26 mouse cellular contexts compared by ENCODE assay signal in the genomic region with DNA sequence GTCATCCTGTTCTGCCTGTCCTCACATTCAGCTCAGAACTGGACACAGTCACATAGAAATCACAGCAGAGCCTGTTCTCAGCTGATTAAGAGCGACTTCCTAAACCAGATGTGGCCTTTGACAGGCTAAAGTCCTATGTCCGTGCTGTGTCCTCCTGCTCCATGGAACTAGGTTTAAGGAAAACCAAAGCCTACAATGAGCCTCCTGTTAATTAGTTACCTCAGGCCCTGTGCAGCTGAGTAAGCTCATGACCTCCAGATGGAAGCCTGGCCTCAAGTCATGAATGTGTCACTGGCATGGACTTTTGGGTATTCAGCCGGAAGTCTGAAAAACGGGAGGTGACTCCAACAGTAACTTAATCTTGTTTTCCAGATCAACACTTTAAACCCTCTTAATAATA. TPM values are rescaled to one million over a fixed set of nuclear protein-coding genes. Genes with fewer than 3 reads are reported as not detected.
DNase-seq lines count a peak whose midpoint lies in the region; ATAC-seq and TF ChIP-seq lines count a peak whose summit lies in the region.
"Had no signal": no experiment of that assay in that cellular context is flagged by ENCODE, and none has a peak within 500 bp of the region (broad histone marks: within the 10 kb centered on the region; RNA-seq: fewer than 3 reads in every experiment).

No protein-coding gene starts in this region.

- H3K4me1 ChIP-seq in kidney, embryonic 14.5 days (ENCODE audit: control insufficient read depth, insufficient read depth, low read length): no peaks in the 10 kb centered on the region
- no peaks in the 10 kb centered on the region; the same call in 1 of the 2 replicates for H3K4me1 ChIP-seq in kidney, adult 2 months (ENCODE audit: control insufficient read depth, insufficient read depth, low read length)
- H3K4me1 ChIP-seq in liver, postnatal 0 days (ENCODE audit: insufficient read depth): no peaks in the 10 kb centered on the region
- H3K4me1 ChIP-seq: hindbrain, embryonic 15.5 days; intestine, embryonic 15.5 days; limb, embryonic 12.5 days; liver, embryonic 13.5 days; lung, embryonic 15.5 days; megakaryocyte, embryonic 14.5 days had no signal

- TF ChIP-seq CTCF in kidney, adult 2 months (conservative IDR thresholded peaks at IDR 0.05; ENCODE audit: insufficient read depth, insufficient read length, low read depth, low read length): no peak
- TF ChIP-seq CTCF in layer of hippocampus, adult 2 months (conservative IDR thresholded peaks at IDR 0.05): no peak
- TF ChIP-seq CTCF in liver, postnatal 0 days (IDR thresholded peaks at IDR 0.05; ENCODE audit: low read depth): no peak

- H3K9me3 ChIP-seq in kidney, embryonic 14.5 days (ENCODE audit: control insufficient read depth, low read length): no peaks in the 10 kb centered on the region
- no peaks in the 10 kb centered on the region for H3K9me3 ChIP-seq in liver, postnatal 0 days (ENCODE audit: low read length)
- H3K9me3 ChIP-seq: hindbrain, embryonic 15.5 days; intestine, embryonic 15.5 days; limb, embryonic 12.5 days; liver, embryonic 13.5 days; lung, embryonic 15.5 days; megakaryocyte, embryonic 14.5 days had no signal

- DNase-seq in kidney, adult 11 months: peak; percentile 72
- peak; percentile 84 for DNase-seq in kidney, adult 2 months
- peak; percentile 12 for DNase-seq in kidney, postnatal 10 days
- DNase-seq in layer of hippocampus, adult 9-11 months: no peak
- DNase-seq in layer of hippocampus, adult 2 months (ENCODE audit: low spot score in 2 of 2): no peak
- no peak for DNase-seq in liver, postnatal 0 days
- DNase-seq: cerebellum, adult 11-12 months; cerebellum, postnatal 10 days; forebrain, postnatal 0 days; gastrocnemius, postnatal 14 days; heart, adult 11 months; layer of hippocampus, postnatal 36 days; liver, embryonic 13.5 days; lung, postnatal 36 days; midbrain, embryonic 14.5 days; right cerebral cortex, postnatal 14 days; spleen, adult 18-20 months; thymus, postnatal 36 days had no signal

- no peak overlapping the region for H3K4me3 ChIP-seq in kidney, embryonic 14.5 days (ENCODE audit: low read length)
- no peak overlapping the region for H3K4me3 ChIP-seq in kidney, adult 2 months (ENCODE audit: insufficient read depth, low read depth, low read length)
- no peak overlapping the region for H3K4me3 ChIP-seq in layer of hippocampus, adult 2 months
- no peak overlapping the region for H3K4me3 ChIP-seq in liver, postnatal 0 days (ENCODE audit: low read depth, low read length)
- H3K4me3 ChIP-seq: hindbrain, embryonic 15.5 days; intestine, embryonic 15.5 days; limb, embryonic 12.5 days; liver, embryonic 13.5 days; lung, embryonic 15.5 days; megakaryocyte, embryonic 14.5 days had no signal

- no peak overlapping the region for H3K4me2 ChIP-seq in kidney, embryonic 14.5 days (replicated peaks; ENCODE audit: low read depth, low read length)
- H3K4me2 ChIP-seq in liver, postnatal 0 days (ENCODE audit: low read depth, low read length): no peak overlapping the region
- H3K4me2 ChIP-seq: heart, embryonic 11.5 days; hindbrain, embryonic 15.5 days; intestine, embryonic 15.5 days; limb, embryonic 12.5 days; liver, embryonic 13.5 days; lung, embryonic 15.5 days had no signal

- H3K27ac ChIP-seq in kidney, embryonic 14.5 days (ENCODE audit: low read depth, low read length): no peak overlapping the region
- H3K27ac ChIP-seq in kidney, adult 2 months (ENCODE audit: insufficient read depth, low read depth, low read length): peak overlapping the region; percentile 55; the same call in 1 of the 2 replicates
- H3K27ac ChIP-seq in layer of hippocampus, adult 2 months: no peak overlapping the region
- no peak overlapping the region for H3K27ac ChIP-seq in liver, postnatal 0 days (ENCODE audit: low read depth)
- H3K27ac ChIP-seq: hindbrain, embryonic 15.5 days; intestine, embryonic 15.5 days; limb, embryonic 12.5 days; liver, embryonic 13.5 days; lung, embryonic 15.5 days had no signal

- 71% methylated on average over 4 of the region's 4 CpGs for WGBS in kidney, embryonic 14.5 days
- 23% methylated on average over 4 of the region's 4 CpGs for WGBS in kidney, adult 2 months
- WGBS in liver, postnatal 0 days (ENCODE audit: insufficient replicate concordance): 72% methylated on average over 4 of the region's 4 CpGs

- no peak for ATAC-seq in kidney, embryonic 14.5 days (ENCODE audit: low FRiP score, low TSS enrichment)
- ATAC-seq in liver, postnatal 0 days: no peak
- ATAC-seq: forebrain, postnatal 0 days; intestine, embryonic 15.5 days had no signal

- no peaks in the 10 kb centered on the region for H3K27me3 ChIP-seq in kidney, embryonic 14.5 days (ENCODE audit: control insufficient read depth, insufficient read depth, low read length)
- H3K27me3 ChIP-seq in kidney, adult 2 months (replicated peaks; ENCODE audit: control insufficient read depth, insufficient read depth, low read length): no peaks in the 10 kb centered on the region
- no peaks in the 10 kb centered on the region for H3K27me3 ChIP-seq in liver, postnatal 0 days (ENCODE audit: insufficient read depth, low read length)
- H3K27me3 ChIP-seq: hindbrain, embryonic 15.5 days; intestine, embryonic 15.5 days; limb, embryonic 12.5 days; liver, embryonic 13.5 days; lung, embryonic 15.5 days had no signal

- no peak overlapping the region for H3K9ac ChIP-seq in kidney, embryonic 14.5 days (ENCODE audit: low read depth, low read length)
- H3K9ac ChIP-seq in liver, postnatal 0 days (replicated peaks): no peak overlapping the region
- H3K9ac ChIP-seq: forebrain, postnatal 0 days; hindbrain, embryonic 15.5 days; intestine, embryonic 15.5 days; limb, embryonic 12.5 days; liver, embryonic 13.5 days; lung, embryonic 15.5 days had no signal

- TF ChIP-seq POLR2A in kidney, adult 2 months (IDR thresholded peaks at IDR 0.05; ENCODE audit: low read depth, low read length): no peak

- TF ChIP-seq EP300 in liver, postnatal 0 days (IDR thresholded peaks at IDR 0.05; ENCODE audit: low read depth): no peak

- H3K36me3 ChIP-seq in kidney, embryonic 14.5 days (ENCODE audit: control insufficient read depth, insufficient read depth, low read length): no peaks in the 10 kb centered on the region; the same call in 1 of the 2 replicates
- peaks cover 1% of the 10 kb centered on the region; the same call in 1 of the 2 replicates for H3K36me3 ChIP-seq in kidney, adult 2 months (ENCODE audit: control insufficient read depth, insufficient read depth, low read length)
- H3K36me3 ChIP-seq in liver, postnatal 0 days (replicated peaks; ENCODE audit: insufficient read depth, low read length): peaks cover 2% of the 10 kb centered on the region; the same call in 1 of the 2 replicates
- H3K36me3 ChIP-seq: intestine, embryonic 15.5 days; lung, embryonic 15.5 days had no signal

RNA-seq across cellular contexts. Expression of a gene that starts 33.7 kb away (rescaled TPM):
- 3.0 and 4.9 TPM in 2 replicates for polyA plus RNA-seq in kidney, embryonic 14.5 days (2014; fragmentation: Nextera tagmentation; extraction: Ambion mirVana)
- 5.9 and 6.7 TPM in 2 replicates for polyA plus RNA-seq in kidney, adult 2 months (2012; rRNA removed)
- 1 to 10 TPM; 1.4 to 1.5 TPM for total RNA-seq in layer of hippocampus, adult 2 months (2021)
- polyA plus RNA-seq in liver, postnatal 0 days (2015; fragmentation: Nextera tagmentation; extraction: Ambion mirVana): 0.33 and 0.34 TPM in 2 replicates
- total RNA-seq: hematopoietic stem cell, adult 5-6 weeks had no signal

RNA-seq across cellular contexts. Expression of a gene that starts 35.1 kb away (rescaled TPM):
- 25.4 and 29.5 TPM in 2 replicates for polyA plus RNA-seq in kidney, embryonic 14.5 days (2014; fragmentation: Nextera tagmentation; extraction: Ambion mirVana)
- 43.7 and 45.7 TPM in 2 replicates for polyA plus RNA-seq in kidney, adult 2 months (2012; rRNA removed)
- 10 to 100 TPM; 21.3 to 22.1 TPM for total RNA-seq in layer of hippocampus, adult 2 months (2021)
- polyA plus RNA-seq in liver, postnatal 0 days (2015; fragmentation: Nextera tagmentation; extraction: Ambion mirVana): 10.8 and 11.5 TPM in 2 replicates

RNA-seq across cellular contexts. Expression of a gene that starts 35.3 kb away (rescaled TPM):
- 112 and 143 TPM in 2 replicates for polyA plus RNA-seq in kidney, embryonic 14.5 days (2014; fragmentation: Nextera tagmentation; extraction: Ambion mirVana)
- polyA plus RNA-seq in kidney, adult 2 months (2012; rRNA removed): 12.4 and 22.7 TPM in 2 replicates
- 10 to 100 TPM; 49.0 to 55.4 TPM for total RNA-seq in layer of hippocampus, adult 2 months (2021)
- polyA plus RNA-seq in liver, postnatal 0 days (2015; fragmentation: Nextera tagmentation; extraction: Ambion mirVana): 25.9 and 26.1 TPM in 2 replicates

Comparison
In these comparisons a context has a peak if more than half of its experiments do, and no peak if none do; other contexts are left out.
1. DNase-seq: peak in kidney, adult 11 months (single experiment), kidney, adult 2 months (single experiment) and kidney, postnatal 10 days (single experiment); none in layer of hippocampus, adult 9-11 months (single experiment), layer of hippocampus, adult 2 months (0 of 2) and liver, postnatal 0 days (single experiment).